Mouse (Mus musculus) ES-E14 (cell line): Measurements from ENCODE around the gene Krtap24-1. TPM values are rescaled to one million over a fixed set of nuclear protein-coding genes. Genes with fewer than 3 reads are reported as not detected.

Source experiments
- DNase-seq: peaks from one replicate; pipeline ENCODE4 v3.0.0-alpha.2; 2013; ENCODE audit warnings: low read depth, low spot score
- H3K27ac ChIP-seq: 2 replicates; pipeline ENCODE4 v1.5.1; 2012; ENCODE audit warnings: low read depth, mild to moderate bottlenecking, low read length, moderate library complexity, mixed read lengths; ENCODE audit not compliant: poor library complexity, insufficient read depth, severe bottlenecking
- H3K36me3 ChIP-seq: 2 replicates; pipeline ENCODE4 v1.6.1; 2012; ENCODE audit warnings: mild to moderate bottlenecking, low read length, moderate library complexity, mixed read lengths; ENCODE audit not compliant: control insufficient read depth, poor library complexity, insufficient read depth, severe bottlenecking
- H3K4me1 ChIP-seq, 2 experiments: fragments of 150-350 bp in 1 of 2; sonication (generic) in 1 of 2; 2 replicates each; pipeline ENCODE4 v1.6.1; 2012; ENCODE audit warnings: low read length in 2 of 2, mild to moderate bottlenecking in 1 of 2, mixed read lengths in 1 of 2; ENCODE audit not compliant: control insufficient read depth in 2 of 2, insufficient read depth in 2 of 2, poor library complexity in 1 of 2
- H3K4me3 ChIP-seq, 2 experiments: fragments of 150-350 bp in 1 of 2; sonication (generic) in 1 of 2; 2 replicates each; pipeline ENCODE4 v1.5.1; 2012; ENCODE audit warnings: low read length in 2 of 2, low read depth in 1 of 2, mild to moderate bottlenecking in 1 of 2, mixed read lengths in 1 of 2; ENCODE audit not compliant: insufficient read depth in 1 of 2, poor library complexity in 1 of 2, severe bottlenecking in 1 of 2
- H3K9ac ChIP-seq: 2 replicates; pipeline ENCODE4 v1.6.1; 2012; ENCODE audit warnings: low read depth, mild to moderate bottlenecking, low read length, mixed read lengths; ENCODE audit not compliant: poor library complexity, insufficient read depth, severe bottlenecking
- H3K9me3 ChIP-seq: fragments of 150-350 bp; sonication (generic); 2 replicates; pipeline ENCODE4 v1.6.1; 2012; ENCODE audit warnings: low read depth, mild to moderate bottlenecking, low read length; ENCODE audit not compliant: control insufficient read depth, insufficient read depth
- CHD2 ChIP-seq: IDR thresholded peaks from 2 replicates; pipeline ENCODE4 v1.6.1; 2014; ENCODE audit warnings: mild to moderate bottlenecking, low read depth, low read length, inconsistent platforms
- HCFC1 ChIP-seq: IDR thresholded peaks from 2 replicates; pipeline ENCODE4 v1.6.1; 2012; ENCODE audit warnings: low read length, inconsistent platforms, borderline replicate concordance; ENCODE audit not compliant: insufficient read depth
- MAFK ChIP-seq: IDR thresholded peaks from 2 replicates; pipeline ENCODE4 v1.6.1; 2014; ENCODE audit warnings: mild to moderate bottlenecking, low read depth, low read length, inconsistent platforms; ENCODE audit not compliant: insufficient read depth
- ZC3H11A ChIP-seq: IDR thresholded peaks from 2 replicates; pipeline ENCODE4 v1.6.1; 2012; ENCODE audit warnings: low read depth, mild to moderate bottlenecking, inconsistent platforms, low read length, borderline replicate concordance
- ZNF384 ChIP-seq: IDR thresholded peaks from 2 replicates; pipeline ENCODE4 v1.6.1; 2012; ENCODE audit warnings: low read depth, low read length, inconsistent platforms
- in situ Hi-C, 2 experiments: fragments of 600-800 bp; cut with MboI; formaldehyde crosslinking; loops; one replicate each; pipeline ENCODE4 v1.15.1; 2025; ENCODE audit warnings: low sequenced_read_pairs in 2 of 2, inconsistent platforms in 1 of 2; ENCODE audit not compliant: unreplicated experiment in 2 of 2
- total RNA-seq: library from RNA; depleted of rRNA; stranded (reverse); fragments of 300-350 nt; gene quantifications from 2 replicates; pipeline ENCODE4 v1.2.3, GENCODE M21; 2012

Gene Krtap24-1
- total RNA-seq, 1 experiment = not detected

DNA sequence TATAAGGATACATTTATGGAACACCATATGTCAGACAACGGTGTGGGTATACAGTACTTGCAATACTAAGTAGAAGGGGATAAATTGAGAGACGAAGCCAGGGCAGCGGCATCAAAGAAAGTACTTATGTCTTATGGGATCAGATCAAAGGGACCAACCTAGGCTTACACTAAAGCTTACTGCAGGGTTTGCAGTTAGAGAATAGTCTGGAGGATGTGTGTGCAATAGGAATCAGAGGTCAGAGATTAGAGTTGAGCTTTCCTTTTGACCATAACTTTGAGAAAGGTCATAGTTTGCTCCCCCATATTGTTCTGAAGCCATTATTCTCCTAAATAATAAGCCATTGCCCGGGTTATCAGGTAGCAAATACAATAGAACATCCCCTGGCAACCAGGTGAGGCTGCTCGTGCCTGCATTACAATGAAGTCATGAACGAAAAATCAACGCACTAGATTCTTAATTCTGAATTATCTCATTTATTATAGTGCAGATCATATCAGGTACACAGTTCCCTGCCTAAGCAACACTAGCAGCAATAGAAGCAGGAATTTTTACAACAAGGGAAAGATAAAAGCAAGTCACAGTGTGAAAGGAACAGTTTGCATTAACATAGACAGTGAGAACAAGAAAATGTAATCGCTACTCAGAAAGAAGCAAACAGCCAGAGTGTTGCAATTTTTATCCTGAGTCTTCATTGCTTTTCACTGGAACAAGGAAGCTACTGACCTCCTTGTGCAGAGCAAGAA lies 34.5 kb upstream of the Krtap24-1 start:
- DNase-seq = no peak
- H3K36me3 ChIP-seq = no peaks in the 10 kb centered on the region
- in situ Hi-C loops = no loop called here
- no peaks in the 10 kb centered on the region for H3K4me1 ChIP-seq
- no peak overlapping the region for H3K9ac ChIP-seq
- no peaks in the 10 kb centered on the region for H3K9me3 ChIP-seq
- no peak overlapping the region for H3K27ac ChIP-seq
- TF ChIP-seq ZC3H11A (no peak), ZNF384 (no peak), MAFK (no peak), CHD2 (no peak), HCFC1 (no peak)
- no peak overlapping the region for H3K4me3 ChIP-seq

DNA sequence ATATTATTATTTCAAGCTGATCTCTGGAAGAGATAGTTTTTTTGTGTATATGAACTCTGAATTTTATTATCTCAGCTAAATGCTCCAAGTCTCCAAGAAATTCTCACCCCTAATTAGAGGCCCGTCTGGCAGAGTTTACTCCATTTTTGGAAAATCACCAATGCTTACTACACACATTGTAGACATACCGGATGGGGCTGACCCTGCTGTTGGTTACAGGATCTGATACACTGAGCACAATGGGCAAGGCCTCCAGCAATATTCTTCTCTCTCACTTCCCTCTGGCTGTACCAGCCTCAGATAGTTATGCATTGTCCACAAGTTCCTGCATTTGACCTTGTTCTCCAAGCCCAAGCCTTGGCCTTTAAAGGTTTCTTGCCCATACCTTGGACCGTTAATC lies 28.0 kb upstream of the Krtap24-1 start:
- no peaks in the 10 kb centered on the region for H3K9me3 ChIP-seq
- H3K36me3 ChIP-seq = no peaks in the 10 kb centered on the region
- TF ChIP-seq CHD2 (no peak), ZC3H11A (no peak), HCFC1 (no peak), MAFK (no peak), ZNF384 (no peak)
- no peak for DNase-seq
- H3K4me1 ChIP-seq = no peaks in the 10 kb centered on the region
- no peak overlapping the region for H3K27ac ChIP-seq
- H3K4me3 ChIP-seq = no peak overlapping the region
- in situ Hi-C loops = no loop called here
- H3K9ac ChIP-seq = no peak overlapping the region

DNA sequence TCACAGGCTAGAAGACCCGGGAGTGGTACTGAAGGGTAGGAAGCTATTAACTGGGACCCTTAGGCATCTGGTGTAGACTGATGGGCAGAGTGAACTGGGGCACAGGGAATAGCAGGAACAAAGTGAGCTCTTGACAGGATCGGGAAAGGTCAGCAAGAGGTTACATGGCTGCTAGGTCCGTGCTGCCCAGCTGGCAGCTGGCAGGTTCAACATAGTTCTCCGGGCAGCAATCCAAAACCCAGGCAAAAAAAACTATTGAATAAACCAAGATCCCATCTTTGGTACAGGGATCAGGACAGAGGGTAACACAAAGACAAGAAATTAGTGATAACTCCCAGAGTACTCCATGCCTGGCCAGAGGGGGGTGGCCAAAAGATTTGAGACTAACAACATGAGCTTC lies 23.1 kb upstream of the Krtap24-1 start:
- Histone ChIP-seq H3K36me3 (no peaks in the 10 kb centered on the region), H3K27ac (no peak overlapping the region), H3K4me3 (no peak overlapping the region), H3K9me3 (no peaks in the 10 kb centered on the region), H3K9ac (no peak overlapping the region), H3K4me1 (no peaks in the 10 kb centered on the region)
- TF ChIP-seq ZC3H11A = no peak
- no peak for TF ChIP-seq ZNF384
- no peak for TF ChIP-seq CHD2
- TF ChIP-seq HCFC1 = no peak
- TF ChIP-seq MAFK = no peak
- no peak for DNase-seq
- in situ Hi-C loops = no loop called here

DNA sequence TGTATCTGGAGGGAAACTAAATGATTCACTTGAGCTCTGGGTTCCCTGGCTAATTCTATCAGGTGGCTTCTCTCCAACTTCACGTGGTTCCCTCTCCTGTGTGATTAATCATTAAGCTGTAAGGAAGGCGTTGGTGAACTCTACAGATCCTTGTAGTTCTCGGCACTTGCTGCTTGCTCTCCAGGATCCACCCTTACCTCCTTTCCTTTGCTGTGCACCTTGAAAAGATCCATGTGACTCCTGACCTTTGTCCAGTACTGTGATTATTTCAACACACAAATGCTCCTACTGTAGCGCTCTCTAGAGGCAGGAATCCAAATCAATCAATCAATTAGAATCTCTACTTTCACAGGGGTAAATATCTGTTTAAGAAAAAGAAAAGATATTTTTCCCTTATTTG lies 19.4 kb upstream of the Krtap24-1 start:
- in situ Hi-C loops = no loop called here
- peak; percentile 15 for DNase-seq
- H3K9me3 ChIP-seq = no peaks in the 10 kb centered on the region
- no peak overlapping the region for H3K9ac ChIP-seq
- H3K36me3 ChIP-seq = no peaks in the 10 kb centered on the region
- H3K4me3 ChIP-seq = no peak overlapping the region
- no peak overlapping the region for H3K27ac ChIP-seq
- TF ChIP-seq HCFC1 = no peak
- TF ChIP-seq ZC3H11A = no peak
- no peak for TF ChIP-seq CHD2
- TF ChIP-seq MAFK = no peak
- H3K4me1 ChIP-seq = no peaks in the 10 kb centered on the region
